Mouse (Mus musculus): ENCODE data around the gene Akap11. TPM values are rescaled to one million over a fixed set of nuclear protein-coding genes. Genes with fewer than 3 reads are reported as not detected.
"Not testable (repeated sequence)": the region's sequence is repeated elsewhere in the genome, so short reads cannot be mapped to it uniquely, and the experiment has no call there.

Gene Akap11
- 23.5 and 26.2 TPM in 2 replicates for polyA plus RNA-seq (2016; fragmentation: Nextera tagmentation; extraction: Ambion mirVana)

GRCm38 (mm10) chr14:78536281-78537165 lies at the start of gene Akap11:
Gene Akap11 (minus strand): TSS chr14:78536808.
- Histone ChIP-seq H3K27me3 (no peaks in the 10 kb centered on the region), H3K4me1 (0 out of 2 replicates have a peak, but pooled peaks cover 13% of the 10 kb centered on the region), H3K4me2 (replicated peaks) (peak within 1 kb of the TSS; percentile 66), H3K9me3 (no peaks in the 10 kb centered on the region), H3K4me3 (peak within 1 kb of the TSS; percentile 92), H3K9ac (peak within 1 kb of the TSS; percentile 92), H3K36me3 (no peaks in the 10 kb centered on the region), H3K27ac (peak within 1 kb of the TSS; percentile 88)
- ATAC-seq (ENCODE audit: insufficient number of reproducible peaks, insufficient read depth, low FRiP score, low TSS enrichment) = peak; percentile 90
- under 1% methylated on average over 72 of the region's 82 CpGs for WGBS

GRCm38 (mm10) chr14:78584222-78584621 lies 47.6 kb upstream of the Akap11 start:
- WGBS = 88% methylated on average over 13 of the region's 13 CpGs
- Histone ChIP-seq H3K4me2 (replicated peaks) (no peak overlapping the region), H3K4me3 (no peak overlapping the region), H3K27me3 (no peaks in the 10 kb centered on the region), H3K36me3 (peaks cover 15% of the 10 kb centered on the region; the same call in 1 of the 2 replicates), H3K4me1 (no peaks in the 10 kb centered on the region), H3K9ac (no peak overlapping the region), H3K27ac (no peak overlapping the region), H3K9me3 (no peaks in the 10 kb centered on the region)
- ATAC-seq (ENCODE audit: insufficient number of reproducible peaks, insufficient read depth, low FRiP score, low TSS enrichment) = no peak

GRCm38 (mm10) chr14:78583168-78583567 lies 46.6 kb upstream of the Akap11 start:
- Histone ChIP-seq H3K4me1 (no peaks in the 10 kb centered on the region), H3K36me3 (peaks cover 15% of the 10 kb centered on the region; the same call in 1 of the 2 replicates), H3K27me3 (no peaks in the 10 kb centered on the region), H3K27ac (no peak overlapping the region), H3K4me2 (replicated peaks) (no peak overlapping the region), H3K4me3 (no peak overlapping the region), H3K9me3 (no peaks in the 10 kb centered on the region), H3K9ac (no peak overlapping the region)
- ATAC-seq (ENCODE audit: insufficient number of reproducible peaks, insufficient read depth, low FRiP score, low TSS enrichment) = no peak

GRCm38 (mm10) chr14:78575899-78576298 lies 39.3 kb upstream of the Akap11 start:
- Histone ChIP-seq H3K4me2 (replicated peaks) (no peak overlapping the region), H3K4me1 (no peaks in the 10 kb centered on the region), H3K27ac (no peak overlapping the region), H3K27me3 (no peaks in the 10 kb centered on the region), H3K9me3 (no peaks in the 10 kb centered on the region), H3K4me3 (no peak overlapping the region), H3K36me3 (0 out of 2 replicates have a peak, but pooled peaks cover under 1% of the 10 kb centered on the region), H3K9ac (no peak overlapping the region)
- ATAC-seq (ENCODE audit: insufficient number of reproducible peaks, insufficient read depth, low FRiP score, low TSS enrichment) = no peak
- 71% methylated on average over 13 of the region's 13 CpGs for WGBS

- Histone ChIP-seq H3K4me2 (replicated peaks) (no peak overlapping the region), H3K27ac (no peak overlapping the region), H3K27me3 (no peaks in the 10 kb centered on the region), H3K36me3 (no peaks in the 10 kb centered on the region; the same call in 1 of the 2 replicates), H3K9ac (no peak overlapping the region), H3K9me3 (no peaks in the 10 kb centered on the region), H3K4me3 (no peak overlapping the region), H3K4me1 (no peaks in the 10 kb centered on the region)
- WGBS = 90% methylated on average over 5 of the region's 5 CpGs
- no peak for ATAC-seq (ENCODE audit: insufficient number of reproducible peaks, insufficient read depth, low FRiP score, low TSS enrichment)
These were observed 31.8 kb upstream of the Akap11 start for GRCm38 (mm10) chr14:78568410-78568809.

- WGBS = 80% methylated on average over 4 of the region's 4 CpGs
- H3K27ac ChIP-seq = no peak overlapping the region
- H3K27me3 ChIP-seq = no peaks in the 10 kb centered on the region
- no peaks in the 10 kb centered on the region for H3K4me1 ChIP-seq
- no peak overlapping the region for H3K9ac ChIP-seq
- no peaks in the 10 kb centered on the region; the same call in 1 of the 2 replicates for H3K36me3 ChIP-seq
- H3K9me3 ChIP-seq = no peaks in the 10 kb centered on the region
- H3K4me3 ChIP-seq = no peak overlapping the region
- H3K4me2 ChIP-seq (replicated peaks) = no peak overlapping the region
- no peak for ATAC-seq (ENCODE audit: insufficient number of reproducible peaks, insufficient read depth, low FRiP score, low TSS enrichment)
These were observed 29.8 kb upstream of the Akap11 start for GRCm38 (mm10) chr14:78566431-78566830.

- Histone ChIP-seq H3K27me3 (no peaks in the 10 kb centered on the region), H3K27ac (no peak overlapping the region), H3K4me3 (no peak overlapping the region), H3K36me3 (no peaks in the 10 kb centered on the region; the same call in 1 of the 2 replicates), H3K4me1 (no peaks in the 10 kb centered on the region), H3K9me3 (no peaks in the 10 kb centered on the region), H3K9ac (no peak overlapping the region), H3K4me2 (replicated peaks) (no peak overlapping the region)
- 73% methylated on average over 2 of the region's 2 CpGs for WGBS
- ATAC-seq (ENCODE audit: insufficient number of reproducible peaks, insufficient read depth, low FRiP score, low TSS enrichment) = no peak
These were observed 27.7 kb upstream of the Akap11 start for GRCm38 (mm10) chr14:78564292-78564691.

- no peak for ATAC-seq (ENCODE audit: insufficient number of reproducible peaks, insufficient read depth, low FRiP score, low TSS enrichment)
- no peak overlapping the region for H3K9ac ChIP-seq
- H3K4me1 ChIP-seq = no peaks in the 10 kb centered on the region
- H3K4me2 ChIP-seq (replicated peaks) = no peak overlapping the region
- no peaks in the 10 kb centered on the region for H3K9me3 ChIP-seq
- no peak overlapping the region for H3K4me3 ChIP-seq
- WGBS = 61% methylated on average over 7 of the region's 7 CpGs
- H3K27me3 ChIP-seq = no peaks in the 10 kb centered on the region
- no peak overlapping the region for H3K27ac ChIP-seq
- no peaks in the 10 kb centered on the region; the same call in 1 of the 2 replicates for H3K36me3 ChIP-seq
These were observed 26.6 kb upstream of the Akap11 start for GRCm38 (mm10) chr14:78563211-78563610.

GRCm38 (mm10) chr14:78562121-78562520 lies 25.5 kb upstream of the Akap11 start:
- Histone ChIP-seq H3K9me3 (no peaks in the 10 kb centered on the region), H3K4me1 (no peaks in the 10 kb centered on the region), H3K36me3 (no peaks in the 10 kb centered on the region), H3K9ac (no peak overlapping the region), H3K4me3 (no peak overlapping the region), H3K27ac (no peak overlapping the region), H3K27me3 (no peaks in the 10 kb centered on the region), H3K4me2 (replicated peaks) (no peak overlapping the region)
- no peak for ATAC-seq (ENCODE audit: insufficient number of reproducible peaks, insufficient read depth, low FRiP score, low TSS enrichment)
- 76% methylated on average over 4 of the region's 4 CpGs for WGBS

GRCm38 (mm10) chr14:78559042-78559441 lies 22.4 kb upstream of the Akap11 start:
- no peak overlapping the region for H3K4me3 ChIP-seq
- no peaks in the 10 kb centered on the region for H3K27me3 ChIP-seq
- WGBS = 92% methylated on average over 8 of the region's 8 CpGs
- no peak overlapping the region for H3K4me2 ChIP-seq (replicated peaks)
- H3K27ac ChIP-seq = no peak overlapping the region
- no peak for ATAC-seq (ENCODE audit: insufficient number of reproducible peaks, insufficient read depth, low FRiP score, low TSS enrichment)
- H3K4me1 ChIP-seq = no peaks in the 10 kb centered on the region
- H3K9me3 ChIP-seq = no peaks in the 10 kb centered on the region
- H3K9ac ChIP-seq = no peak overlapping the region
- no peaks in the 10 kb centered on the region for H3K36me3 ChIP-seq

GRCm38 (mm10) chr14:78554830-78555229 lies 18.2 kb upstream of the Akap11 start:
- not testable (repeated sequence) for H3K9me3 ChIP-seq; H3K4me1 ChIP-seq; H3K9ac ChIP-seq; H3K4me2 ChIP-seq (replicated peaks); H3K4me3 ChIP-seq; H3K36me3 ChIP-seq; H3K27ac ChIP-seq; ATAC-seq (ENCODE audit: insufficient number of reproducible peaks, insufficient read depth, low FRiP score, low TSS enrichment); H3K27me3 ChIP-seq
- WGBS = 73% methylated on average over 3 of the region's 3 CpGs

GRCm38 (mm10) chr14:78553661-78554060 lies 17.1 kb upstream of the Akap11 start:
- H3K27ac ChIP-seq = no peak overlapping the region
- H3K9ac ChIP-seq = no peak overlapping the region
- no peak overlapping the region for H3K4me3 ChIP-seq
- H3K36me3 ChIP-seq = no peaks in the 10 kb centered on the region
- H3K9me3 ChIP-seq = no peaks in the 10 kb centered on the region
- no peaks in the 10 kb centered on the region for H3K27me3 ChIP-seq
- H3K4me2 ChIP-seq (replicated peaks) = no peak overlapping the region
- 93% methylated on average over 6 of the region's 6 CpGs for WGBS
- ATAC-seq (ENCODE audit: insufficient number of reproducible peaks, insufficient read depth, low FRiP score, low TSS enrichment) = no peak
- no peaks in the 10 kb centered on the region for H3K4me1 ChIP-seq

Data from embryonic facial prominence, embryonic 12.5 days (tissue).